Mouse (Mus musculus) layer of hippocampus, postnatal 25 days (tissue): ENCODE measurements at regions not wholly inside any gene's neighbourhood (a gene's known extent, or its start where the extent isn't known, plus 50 kb on each side); places are given as distances from the start of the nearest gene placed in this dataset.

Source experiments
- DNase-seq, 2 experiments: peaks; one replicate each; pipeline ENCODE4 v3.0.0; 2022; ENCODE audit warnings: mixed read lengths in 2 of 2, low spot score in 1 of 2; ENCODE audit errors: extremely low spot score in 1 of 2

- DNase-seq: no peak
Observed at GRCm38 (mm10) chr1:186250316-186250715, 133.2 kb upstream of the Lyplal1 start.

GRCm38 (mm10) chr1:186249214-186249613 is 132.1 kb upstream of the Lyplal1 start:
- no peak for DNase-seq

- no peak for DNase-seq
Observed at GRCm38 (mm10) chr1:186245723-186246440, 128.8 kb upstream of the Lyplal1 start.

- peak in 1 of 2 experiments; percentile 41 for DNase-seq
Observed at GRCm38 (mm10) chr1:186241112-186241511, 124.0 kb upstream of the Lyplal1 start.

- no peak for DNase-seq
Observed at GRCm38 (mm10) chr1:186237556-186237955, 120.4 kb upstream of the Lyplal1 start.

- no peak for DNase-seq
Observed at GRCm38 (mm10) chr1:186236267-186237020, 119.3 kb upstream of the Lyplal1 start.

GRCm38 (mm10) chr1:186234536-186234935 is 117.4 kb upstream of the Lyplal1 start:
- no peak for DNase-seq

- DNase-seq: no peak
Observed at GRCm38 (mm10) chr1:186230476-186230875, 113.4 kb upstream of the Lyplal1 start.

GRCm38 (mm10) chr1:186229856-186230255 is 112.7 kb upstream of the Lyplal1 start:
- no peak for DNase-seq

- no peak for DNase-seq
Observed at GRCm38 (mm10) chr1:186228396-186228795, 111.3 kb upstream of the Lyplal1 start.

GRCm38 (mm10) chr1:186224231-186224630 is 107.1 kb upstream of the Lyplal1 start:
- DNase-seq: no peak

- no peak for DNase-seq
Observed at GRCm38 (mm10) chr1:186223417-186223816, 106.3 kb upstream of the Lyplal1 start.

GRCm38 (mm10) chr1:186218995-186219394 is 101.9 kb upstream of the Lyplal1 start:
- DNase-seq: no peak

- DNase-seq: no peak
Observed at GRCm38 (mm10) chr1:186217198-186217597, 100.1 kb upstream of the Lyplal1 start.

GRCm38 (mm10) chr1:186204151-186204550 is 87.0 kb upstream of the Lyplal1 start:
- no peak for DNase-seq

- DNase-seq: no peak
Observed at GRCm38 (mm10) chr1:186202536-186202935, 85.4 kb upstream of the Lyplal1 start.

- DNase-seq: no peak
Observed at GRCm38 (mm10) chr1:186198391-186198790, 81.3 kb upstream of the Lyplal1 start.

- DNase-seq: no peak
Observed at GRCm38 (mm10) chr1:186197057-186197456, 79.9 kb upstream of the Lyplal1 start.

- DNase-seq: no peak
Observed at GRCm38 (mm10) chr1:186189390-186189789, 72.3 kb upstream of the Lyplal1 start.

GRCm38 (mm10) chr1:186187372-186187771 is 70.3 kb upstream of the Lyplal1 start:
- DNase-seq: no peak

GRCm38 (mm10) chr1:186183204-186183651 is 66.1 kb upstream of the Lyplal1 start:
- no peak for DNase-seq
